Mouse (Mus musculus) thymus, adult 2 months (tissue): ENCODE measurements at regions not wholly inside any gene's neighbourhood (a gene's known extent, or its start where the extent isn't known, plus 50 kb on each side); places are given as distances from the start of the nearest gene placed in this dataset.
"Not testable (repeated sequence)": the region's sequence is repeated elsewhere in the genome, so short reads cannot be mapped to it uniquely, and the experiment has no call there.

ENCODE experiments used
- DNase-seq: peaks from one replicate; pipeline ENCODE4 v3.0.0; 2021
- H3K27ac ChIP-seq: fragments of 200-500 bp; 2 replicates; pipeline ENCODE4 v1.5.1; 2012; ENCODE audit warnings: low read length, control low read depth; ENCODE audit not compliant: control insufficient read depth, insufficient read depth
- H3K27me3 ChIP-seq: fragments of 200-500 bp; 2 replicates; pipeline ENCODE4 v1.6.1; 2012; ENCODE audit warnings: mild to moderate bottlenecking, low read length, moderate library complexity, mixed read lengths; ENCODE audit not compliant: control insufficient read depth, insufficient read depth
- H3K36me3 ChIP-seq: fragments of 200-500 bp; 2 replicates; pipeline ENCODE4 v1.6.1; 2012; ENCODE audit warnings: mild to moderate bottlenecking, low read length, moderate library complexity; ENCODE audit not compliant: control insufficient read depth, insufficient read depth
- H3K4me1 ChIP-seq: fragments of 200-500 bp; replicated peaks from 2 replicates; pipeline ENCODE4 v1.6.1; 2012; ENCODE audit warnings: low read length; ENCODE audit not compliant: control insufficient read depth, insufficient read depth
- H3K4me3 ChIP-seq: fragments of 200-500 bp; 2 replicates; pipeline ENCODE4 v1.5.1; 2012; ENCODE audit warnings: mild to moderate bottlenecking, low read length, control low read depth, moderate library complexity; ENCODE audit not compliant: control insufficient read depth, insufficient read depth
- CTCF ChIP-seq: fragments of 200-500 bp; IDR thresholded peaks from 2 replicates; pipeline ENCODE4 v1.5.1; 2012; ENCODE audit warnings: mild to moderate bottlenecking, control low read depth, low read length, moderate library complexity, borderline replicate concordance; ENCODE audit not compliant: control insufficient read depth, poor library complexity, insufficient read depth; ENCODE audit errors: extremely low read depth
- POLR2A ChIP-seq: fragments of 200-500 bp; IDR thresholded peaks from 2 replicates; pipeline ENCODE4 v1.6.1; 2012; ENCODE audit warnings: mild to moderate bottlenecking, low read length, control low read depth, moderate library complexity; ENCODE audit not compliant: control insufficient read depth, poor library complexity, insufficient read depth; ENCODE audit errors: extremely low read depth
- WGBS: fragments of 180-500 bp; shearing (Covaris S2); methylation state at CpG from one replicate; pipeline ENCODE4 v1.1.7; 2018; 5-methylcytosine and 5-hydroxymethylcytosine counted together

- no peak overlapping the region for H3K27ac ChIP-seq
- TF ChIP-seq CTCF (no peak), POLR2A (no peak)
- DNase-seq = no peak
- no peak overlapping the region for H3K4me3 ChIP-seq
- H3K4me1 ChIP-seq = no peaks in the 10 kb centered on the region
- H3K27me3 ChIP-seq = no peaks in the 10 kb centered on the region
- no peaks in the 10 kb centered on the region for H3K36me3 ChIP-seq
- 75% methylated on average over 7 of the region's 7 CpGs for WGBS
These were observed 211.4 kb downstream of the Zfp619 start for GRCm38 (mm10) chr7:39728930-39729329.

- no peaks in the 10 kb centered on the region for H3K27me3 ChIP-seq
- no peaks in the 10 kb centered on the region for H3K4me1 ChIP-seq
- WGBS = 58% methylated on average over 3 of the region's 3 CpGs
These were observed 212.2 kb downstream of the Zfp619 start for GRCm38 (mm10) chr7:39729723-39730122.

GRCm38 (mm10) chr7:39732790-39733189, 215.2 kb downstream of the Zfp619 start:
- no peak for DNase-seq
- H3K36me3 ChIP-seq = no peaks in the 10 kb centered on the region
- no peak overlapping the region for H3K4me3 ChIP-seq
- H3K27ac ChIP-seq = no peak overlapping the region
- H3K4me1 ChIP-seq = no peaks in the 10 kb centered on the region
- no peaks in the 10 kb centered on the region for H3K27me3 ChIP-seq
- TF ChIP-seq POLR2A (no peak), CTCF (no peak)
- 81% methylated on average over 1 of the region's 1 CpGs for WGBS

More at GRCm38 (mm10) chr7:39729723-39730122, 212.2 kb downstream of the Zfp619 start:
- TF ChIP-seq POLR2A (no peak), CTCF (no peak)
- no peak overlapping the region for H3K27ac ChIP-seq
- no peak for DNase-seq
- no peaks in the 10 kb centered on the region for H3K36me3 ChIP-seq
- no peak overlapping the region for H3K4me3 ChIP-seq

GRCm38 (mm10) chr7:39748395-39748794, 230.8 kb downstream of the Zfp619 start:
- not testable (repeated sequence) for DNase-seq, H3K36me3 ChIP-seq, H3K27me3 ChIP-seq, H3K4me1 ChIP-seq, H3K4me3 ChIP-seq, H3K27ac ChIP-seq

GRCm38 (mm10) chr7:39750448-39750847, 232.9 kb downstream of the Zfp619 start:
- WGBS = 94% methylated on average over 7 of the region's 7 CpGs
- Histone ChIP-seq H3K36me3 (no peaks in the 10 kb centered on the region), H3K4me1 (no peaks in the 10 kb centered on the region), H3K4me3 (no peak overlapping the region), H3K27ac (no peak overlapping the region), H3K27me3 (no peaks in the 10 kb centered on the region)
- TF ChIP-seq CTCF (no peak), POLR2A (no peak)
- DNase-seq = no peak

- Histone ChIP-seq H3K27ac (no peak overlapping the region), H3K4me3 (no peak overlapping the region)
- TF ChIP-seq CTCF = no peak
- no peak for TF ChIP-seq POLR2A
These were observed 246.8 kb downstream of the Zfp619 start for GRCm38 (mm10) chr7:39764366-39764765.

GRCm38 (mm10) chr7:39765094-39765493, 247.5 kb downstream of the Zfp619 start:
- no peak overlapping the region for H3K27ac ChIP-seq
- DNase-seq = no peak
- H3K4me1 ChIP-seq = no peaks in the 10 kb centered on the region
- no peaks in the 10 kb centered on the region for H3K36me3 ChIP-seq
- TF ChIP-seq POLR2A (no peak), CTCF (no peak)
- no peak overlapping the region for H3K4me3 ChIP-seq
- 34% methylated on average over 5 of the region's 5 CpGs for WGBS
- no peaks in the 10 kb centered on the region for H3K27me3 ChIP-seq

More at GRCm38 (mm10) chr7:39764366-39764765, 246.8 kb downstream of the Zfp619 start:
- DNase-seq = no peak
- H3K27me3 ChIP-seq = no peaks in the 10 kb centered on the region
- WGBS = 86% methylated on average over 2 of the region's 2 CpGs
- no peaks in the 10 kb centered on the region for H3K4me1 ChIP-seq
- H3K36me3 ChIP-seq = no peaks in the 10 kb centered on the region

GRCm38 (mm10) chr7:39773291-39773690, 255.7 kb downstream of the Zfp619 start:
- H3K4me3 ChIP-seq = no peak overlapping the region
- no peak for TF ChIP-seq CTCF
- H3K36me3 ChIP-seq = no peaks in the 10 kb centered on the region
- 96% methylated on average over 6 of the region's 6 CpGs for WGBS
- no peaks in the 10 kb centered on the region for H3K27me3 ChIP-seq
- no peak for DNase-seq
- H3K27ac ChIP-seq = no peak overlapping the region
- no peaks in the 10 kb centered on the region for H3K4me1 ChIP-seq
